Mouse (Mus musculus): ENCODE results near the gene Ube4b. TPM values are rescaled to one million over a fixed set of nuclear protein-coding genes. Genes with fewer than 3 reads are reported as not detected.

Ube4b gene
- polyA plus RNA-seq (2017; shearing (Covaris generic)), result 22.1 TPM

DNA sequence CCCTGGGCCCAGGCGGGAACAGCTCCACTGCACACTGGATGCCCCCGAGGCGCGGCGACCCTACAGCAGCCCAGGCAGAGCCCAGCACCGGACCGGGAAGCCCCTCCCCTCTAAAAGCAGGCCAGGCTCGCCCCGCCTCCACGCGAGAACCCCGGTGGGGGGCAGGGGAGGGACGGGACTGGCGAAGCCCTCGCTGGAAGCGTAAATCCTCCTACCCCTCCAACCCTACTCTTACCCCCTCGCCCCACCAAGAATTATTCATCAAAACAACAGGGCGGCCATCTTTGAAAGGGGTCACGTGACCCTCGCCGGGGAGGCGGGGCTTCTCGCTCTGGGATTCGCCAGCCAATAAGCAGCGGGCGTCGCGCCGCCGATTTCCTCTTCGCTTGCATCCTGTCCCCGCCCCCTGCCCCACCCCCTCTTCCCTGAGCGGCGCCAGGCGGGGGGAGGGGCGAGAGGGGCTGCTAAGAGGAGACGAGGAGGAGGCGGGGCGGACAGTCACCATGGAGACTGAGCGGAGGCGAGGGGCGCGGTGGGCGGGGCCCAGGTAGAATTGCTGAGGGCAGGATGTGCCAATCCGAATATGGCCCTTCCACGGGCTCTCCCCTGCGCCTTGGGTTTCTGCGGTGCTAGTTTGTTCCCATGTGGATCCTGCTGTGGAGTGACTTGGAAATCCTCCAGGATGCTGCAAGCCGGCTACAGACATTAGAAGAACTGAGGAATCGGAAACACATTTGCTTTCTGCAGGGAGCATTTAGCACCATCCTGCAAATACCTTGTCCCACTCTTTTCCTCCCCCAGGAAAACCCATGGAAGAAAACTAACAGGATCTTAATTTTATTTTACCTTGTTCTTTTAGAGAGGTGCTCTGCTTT is at the start of gene Ube4b:
TSS of gene Ube4b (minus strand) at position 425 of the 875 bp plus-strand sequence.

GRCm38 (mm10) chr4:149454879-149455278 is 28.3 kb upstream of the Ube4b start, which contains the start of gene Rbp7:
TSS of gene Rbp7 (minus strand) at chr4:149454978.

GRCm38 (mm10) chr4:149307596-149308490 is 118.7 kb downstream of the Ube4b start, which contains the start of gene Kif1b:
TSS of gene Kif1b (minus strand) at chr4:149307693.

Other genes starting within 250 kb of the Ube4b start
- gene Kif1b, start 119.1 kb downstream of the Ube4b start, polyA plus RNA-seq (2017; shearing (Covaris generic)), result 9.0 TPM
- gene Rbp7, start 28.2 kb upstream of the Ube4b start, polyA plus RNA-seq (2017; shearing (Covaris generic)), result not detected
- gene Tmem274, start 50.6 kb upstream of the Ube4b start, polyA plus RNA-seq (2017; shearing (Covaris generic)), result 0.46 TPM
- gene Nmnat1, start 58.5 kb upstream of the Ube4b start, polyA plus RNA-seq (2017; shearing (Covaris generic)), result 8.3 TPM
- 40.3 TPM for gene Lzic, start 58.5 kb upstream of the Ube4b start, polyA plus RNA-seq (2017; shearing (Covaris generic))
- 0.19 TPM for gene Ctnnbip1, start 91.5 kb upstream of the Ube4b start, polyA plus RNA-seq (2017; shearing (Covaris generic))
- 2.9 TPM for gene Clstn1, start 159.7 kb upstream of the Ube4b start, polyA plus RNA-seq (2017; shearing (Covaris generic))